Comparison of ENCODE assay signal across 8 mouse cellular contexts in the genomic region with DNA sequence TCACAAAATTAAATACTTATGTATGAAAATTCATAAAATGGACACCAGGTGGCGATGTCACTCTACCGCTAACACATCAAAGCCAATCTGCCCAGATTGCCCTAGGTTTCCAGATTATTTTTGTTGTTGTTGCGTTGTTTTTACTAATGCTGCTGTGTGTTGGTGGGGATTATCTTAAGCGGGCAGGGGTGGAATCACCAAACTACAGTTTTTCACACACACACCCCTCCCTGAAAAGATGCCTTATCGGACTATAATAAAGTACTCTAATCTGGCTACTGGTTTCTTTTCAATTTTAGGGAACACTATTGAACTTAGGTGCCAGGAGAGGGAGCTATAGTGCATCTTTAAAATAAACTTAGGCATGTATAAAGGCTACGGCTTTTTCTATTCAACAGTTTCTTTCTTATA. TPM values are rescaled to one million over a fixed set of nuclear protein-coding genes. Genes with fewer than 3 reads are reported as not detected.
DNase-seq lines count a peak whose midpoint lies in the region; ATAC-seq lines count a peak whose summit lies in the region.

No protein-coding gene starts in this region.

- no peaks in the 10 kb centered on the region for H3K9me3 ChIP-seq in intestine, embryonic 14.5 days (ENCODE audit: control insufficient read depth, low read length)

- H3K9ac ChIP-seq in intestine, embryonic 14.5 days (ENCODE audit: low read length) = no peak overlapping the region

- no peaks in the 10 kb centered on the region for H3K36me3 ChIP-seq in intestine, embryonic 14.5 days (ENCODE audit: control insufficient read depth, insufficient read depth, low read length)

- H3K4me2 ChIP-seq in intestine, embryonic 14.5 days (ENCODE audit: low read length) = peak overlapping the region; percentile 32

- H3K4me1 ChIP-seq in intestine, embryonic 14.5 days (replicated peaks; ENCODE audit: control insufficient read depth, insufficient read depth, low read length) = no peaks in the 10 kb centered on the region

- intact Hi-C loops in left cerebral cortex, postnatal 10 days (cut with DNase I) = loop anchor here (2.0 to 10.0 kb wide), 4 partner anchors 53 to 279 kb away; a partner anchor contains a TSS

- ATAC-seq in intestine, embryonic 14.5 days (replicated peaks; ENCODE audit: low FRiP score, low TSS enrichment, low read depth) = 0 out of 2 replicates have a peak, but pooled peaks have one; percentile 47
- peak; percentile 81 for ATAC-seq in megakaryocyte progenitor cell, adult 5-6 weeks (replicated peaks; ENCODE audit: poor library complexity)

- peak; percentile 29 to 73 for DNase-seq in heart, adult 18-20 months
- DNase-seq in heart, adult 11 months = no peak
- DNase-seq in c-Kit-positive CD71-positive TER-119-negative erythroid progenitor cells, embryonic 14.5 days (ENCODE audit: low read depth) = peak; percentile 52
- DNase-seq in forelimb bud, embryonic 11.5 days (ENCODE audit: low read depth, low spot score) = peak; percentile 77
- DNase-seq in intestine, embryonic 14.5 days (ENCODE audit: low spot score) = peak; percentile 85
- DNase-seq in left cerebral cortex, postnatal 10 days (ENCODE audit: extremely low spot score in 1 of 2, low spot score in 2 of 2) = peak; percentile 21 to 52
- DNase-seq in skeletal muscle tissue, adult 2 months (ENCODE audit: low read depth, low spot score) = peak; percentile 47

- 3% methylated on average over 6 of the region's 6 CpGs for WGBS in intestine, embryonic 14.5 days

- peak overlapping the region; percentile 16 for H3K4me3 ChIP-seq in intestine, embryonic 14.5 days (ENCODE audit: low read depth, low read length)

- no peak overlapping the region for H3K27ac ChIP-seq in intestine, embryonic 14.5 days (ENCODE audit: low read depth)

- H3K27me3 ChIP-seq in intestine, embryonic 14.5 days (replicated peaks; ENCODE audit: control insufficient read depth, insufficient read depth, low read length) = no peaks in the 10 kb centered on the region

RNA-seq across cellular contexts. Expression of a gene that starts 41.1 kb away (rescaled TPM):
- 1 to 10 TPM in 1 of 2 experiments, under 1 TPM in 1; 0.36 to 1.0 TPM for total RNA-seq in heart, adult 18-20 months (2021)
- 58.4 and 59.9 TPM in 2 replicates for polyA plus RNA-seq in intestine, embryonic 14.5 days (2014; fragmentation: Nextera tagmentation; extraction: Ambion mirVana)
- 100 to 1,000 TPM; 348 to 421 TPM for total RNA-seq in left cerebral cortex, postnatal 10 days (2021)
- total RNA-seq in megakaryocyte progenitor cell, adult 5-6 weeks (2015) = not detected in 2 replicates
- not detected in 2 replicates for total RNA-seq in megakaryocyte progenitor cell, adult 5-6 weeks (2017)

RNA-seq across cellular contexts. Expression of a gene that starts 50.5 kb away (rescaled TPM):
- 10 to 100 TPM; 56.2 to 66.5 TPM for total RNA-seq in heart, adult 18-20 months (2021)
- 27.1 and 27.7 TPM in 2 replicates for polyA plus RNA-seq in intestine, embryonic 14.5 days (2014; fragmentation: Nextera tagmentation; extraction: Ambion mirVana)
- 10 to 100 TPM; 19.6 to 23.7 TPM for total RNA-seq in left cerebral cortex, postnatal 10 days (2021)
- total RNA-seq in megakaryocyte progenitor cell, adult 5-6 weeks (2015) = 100 and 106 TPM in 2 replicates
- 42.8 and 48.9 TPM in 2 replicates for total RNA-seq in megakaryocyte progenitor cell, adult 5-6 weeks (2017)

Comparison
In these comparisons a context has a peak if more than half of its experiments do, and no peak if none do; other contexts are left out.
1. RNA of a gene that starts 41.1 kb away (total RNA-seq): 348 to 421 TPM in left cerebral cortex, postnatal 10 days; 0.36 to 1.0 TPM in heart, adult 18-20 months and not detected in megakaryocyte progenitor cell, adult 5-6 weeks; every median in the first group is over 100 times any median in the second.